Mouse (Mus musculus) ovary, adult 18-20 months (tissue): ENCODE results near the gene Col26a1.
"Not testable (repeated sequence)": the region's sequence is repeated elsewhere in the genome, so short reads cannot be mapped to it uniquely, and the experiment has no call there.

Experiments
- DNase-seq: peaks from one replicate; pipeline ENCODE4 v3.0.0; 2022; ENCODE audit warnings: low spot score, mixed read lengths

Gene Col26a1

GRCm38 (mm10) chr5:136752104-136752503 lies 130.9 kb downstream of the Col26a1 start:
- DNase-seq, result no peak

GRCm38 (mm10) chr5:136746596-136746995 lies 136.4 kb downstream of the Col26a1 start:
- no peak for DNase-seq

- no peak for DNase-seq
These were observed 144.1 kb downstream of the Col26a1 start for GRCm38 (mm10) chr5:136738918-136739317.

GRCm38 (mm10) chr5:136726271-136726670 lies 156.7 kb downstream of the Col26a1 start:
- not testable (repeated sequence) for DNase-seq

GRCm38 (mm10) chr5:136721596-136721995 lies 161.4 kb downstream of the Col26a1 start:
- no peak for DNase-seq

- peak; percentile 11 for DNase-seq
These were observed 164.4 kb downstream of the Col26a1 start for GRCm38 (mm10) chr5:136718656-136719055.

- DNase-seq, result no peak
These were observed 165.5 kb downstream of the Col26a1 start for GRCm38 (mm10) chr5:136717573-136717854.

GRCm38 (mm10) chr5:136716696-136717572 lies 166.1 kb downstream of the Col26a1 start:
- no peak for DNase-seq

- no peak for DNase-seq
These were observed 168.1 kb downstream of the Col26a1 start for GRCm38 (mm10) chr5:136714879-136715278.

GRCm38 (mm10) chr5:136714232-136714875 lies 168.7 kb downstream of the Col26a1 start:
- no peak for DNase-seq

GRCm38 (mm10) chr5:136710742-136711141 lies 172.3 kb downstream of the Col26a1 start:
- DNase-seq, result no peak

- DNase-seq, result no peak
These were observed 174.9 kb downstream of the Col26a1 start for GRCm38 (mm10) chr5:136708116-136708515.

GRCm38 (mm10) chr5:136706803-136707202 lies 176.2 kb downstream of the Col26a1 start:
- peak; percentile 23 for DNase-seq

GRCm38 (mm10) chr5:136705532-136705931 lies 177.5 kb downstream of the Col26a1 start:
- DNase-seq, result no peak

GRCm38 (mm10) chr5:136704151-136704550 lies 178.9 kb downstream of the Col26a1 start:
- no peak for DNase-seq

GRCm38 (mm10) chr5:136703751-136704150 lies 179.3 kb downstream of the Col26a1 start:
- peak; percentile 19 for DNase-seq

GRCm38 (mm10) chr5:136702159-136702725 lies 180.8 kb downstream of the Col26a1 start:
- DNase-seq, result no peak

- no peak for DNase-seq
These were observed 185.4 kb downstream of the Col26a1 start for GRCm38 (mm10) chr5:136697618-136698017.

- no peak for DNase-seq
These were observed 186.5 kb downstream of the Col26a1 start for GRCm38 (mm10) chr5:136696516-136696915.

GRCm38 (mm10) chr5:136694976-136695375 lies 188.0 kb downstream of the Col26a1 start:
- DNase-seq, result no peak

- no peak for DNase-seq
These were observed 189.6 kb downstream of the Col26a1 start for GRCm38 (mm10) chr5:136693418-136693817.

- no peak for DNase-seq
These were observed 190.2 kb downstream of the Col26a1 start, which contains the start of gene Myl10 for GRCm38 (mm10) chr5:136692784-136693183. Myl10 (plus strand) TSS chr5:136693146.
